Mouse (Mus musculus): ENCODE measurements around the gene Rbfox1. TPM values are rescaled to one million over a fixed set of nuclear protein-coding genes. Genes with fewer than 3 reads are reported as not detected.
A peak's percentile ranks its signal among the peaks of the same experiment; 100 is the strongest.

Gene Rbfox1
- polyA plus RNA-seq, 1 experiment from 2014 or later: 125 TPM

- no peak overlapping the region for H3K27ac ChIP-seq (replicated peaks; ENCODE audit: low read depth, low read length)
- no peaks in the 10 kb centered on the region for H3K9me3 ChIP-seq (ENCODE audit: control insufficient read depth, low read length)
- ATAC-seq (ENCODE audit: low FRiP score, low TSS enrichment): no peak
- WGBS: 40% methylated on average over 12 of the region's 12 CpGs
- DNase-seq: peak; percentile 45
- H3K36me3 ChIP-seq (ENCODE audit: control insufficient read depth, insufficient read depth, low read length): no peaks in the 10 kb centered on the region
- no peak overlapping the region for H3K4me3 ChIP-seq (replicated peaks; ENCODE audit: low read depth, low read length)
- H3K4me2 ChIP-seq (ENCODE audit: low read length): no peak overlapping the region
- H3K9ac ChIP-seq (replicated peaks; ENCODE audit: low read length): no peak overlapping the region
- H3K4me1 ChIP-seq (ENCODE audit: control insufficient read depth, insufficient read depth, low read length): peaks cover 17% of the 10 kb centered on the region
- no peaks in the 10 kb centered on the region for H3K27me3 ChIP-seq (ENCODE audit: control insufficient read depth, insufficient read depth, low read length)
These were observed 1522.9 kb downstream of the Rbfox1 start for GRCm38 (mm10) chr16:7407862-7408640.

- no peaks in the 10 kb centered on the region for H3K9me3 ChIP-seq (ENCODE audit: control insufficient read depth, low read length)
- no peak for ATAC-seq (ENCODE audit: low FRiP score, low TSS enrichment)
- peak overlapping the region; percentile 27; the same call in 1 of the 2 replicates for H3K27ac ChIP-seq (replicated peaks; ENCODE audit: low read depth, low read length)
These were observed 1534.6 kb downstream of the Rbfox1 start for GRCm38 (mm10) chr16:7419655-7420281.

GRCm38 (mm10) chr16:7425386-7426089 lies 1540.4 kb downstream of the Rbfox1 start:
- Histone ChIP-seq H3K9me3 (ENCODE audit: control insufficient read depth, low read length) (no peaks in the 10 kb centered on the region), H3K9ac (replicated peaks; ENCODE audit: low read length) (no peak overlapping the region), H3K4me3 (replicated peaks; ENCODE audit: low read depth, low read length) (no peak overlapping the region), H3K4me1 (ENCODE audit: control insufficient read depth, insufficient read depth, low read length) (no peaks in the 10 kb centered on the region), H3K4me2 (ENCODE audit: low read length) (no peak overlapping the region), H3K36me3 (ENCODE audit: control insufficient read depth, insufficient read depth, low read length) (no peaks in the 10 kb centered on the region), H3K27me3 (ENCODE audit: control insufficient read depth, insufficient read depth, low read length) (no peaks in the 10 kb centered on the region), H3K27ac (replicated peaks; ENCODE audit: low read depth, low read length) (no peak overlapping the region)
- ATAC-seq (ENCODE audit: low FRiP score, low TSS enrichment) (no peak), DNase-seq (no peak)
- 86% methylated on average over 3 of the region's 3 CpGs for WGBS

More at GRCm38 (mm10) chr16:7419655-7420281, 1534.6 kb downstream of the Rbfox1 start:
- H3K4me2 ChIP-seq (ENCODE audit: low read length): no peak overlapping the region
- no peaks in the 10 kb centered on the region for H3K27me3 ChIP-seq (ENCODE audit: control insufficient read depth, insufficient read depth, low read length)
- peak; percentile 56 for DNase-seq
- no peak overlapping the region for H3K9ac ChIP-seq (replicated peaks; ENCODE audit: low read length)
- H3K4me3 ChIP-seq (replicated peaks; ENCODE audit: low read depth, low read length): no peak overlapping the region
- 43% methylated on average over 12 of the region's 12 CpGs for WGBS
- no peaks in the 10 kb centered on the region for H3K36me3 ChIP-seq (ENCODE audit: control insufficient read depth, insufficient read depth, low read length)
- H3K4me1 ChIP-seq (ENCODE audit: control insufficient read depth, insufficient read depth, low read length): peaks cover 4% of the 10 kb centered on the region; the same call in 1 of the 2 replicates

GRCm38 (mm10) chr16:7433296-7433695 lies 1548.1 kb downstream of the Rbfox1 start:
- Histone ChIP-seq H3K36me3 (ENCODE audit: control insufficient read depth, insufficient read depth, low read length) (no peaks in the 10 kb centered on the region), H3K4me2 (ENCODE audit: low read length) (no peak overlapping the region), H3K4me1 (ENCODE audit: control insufficient read depth, insufficient read depth, low read length) (no peaks in the 10 kb centered on the region), H3K9me3 (ENCODE audit: control insufficient read depth, low read length) (no peaks in the 10 kb centered on the region), H3K9ac (replicated peaks; ENCODE audit: low read length) (no peak overlapping the region), H3K27me3 (ENCODE audit: control insufficient read depth, insufficient read depth, low read length) (no peaks in the 10 kb centered on the region), H3K27ac (replicated peaks; ENCODE audit: low read depth, low read length) (no peak overlapping the region), H3K4me3 (replicated peaks; ENCODE audit: low read depth, low read length) (no peak overlapping the region)
- DNase-seq: no peak
- 97% methylated on average over 6 of the region's 6 CpGs for WGBS
- no peak for ATAC-seq (ENCODE audit: low FRiP score, low TSS enrichment)

GRCm38 (mm10) chr16:7446791-7447290 lies 1561.7 kb downstream of the Rbfox1 start:
- WGBS: 83% methylated on average over 1 of the region's 1 CpGs
- no peaks in the 10 kb centered on the region for H3K9me3 ChIP-seq (ENCODE audit: control insufficient read depth, low read length)
- H3K4me2 ChIP-seq (ENCODE audit: low read length): no peak overlapping the region
- H3K27me3 ChIP-seq (ENCODE audit: control insufficient read depth, insufficient read depth, low read length): no peaks in the 10 kb centered on the region
- ATAC-seq (ENCODE audit: low FRiP score, low TSS enrichment): no peak
- H3K36me3 ChIP-seq (ENCODE audit: control insufficient read depth, insufficient read depth, low read length): no peaks in the 10 kb centered on the region
- H3K4me1 ChIP-seq (ENCODE audit: control insufficient read depth, insufficient read depth, low read length): no peaks in the 10 kb centered on the region
- no peak overlapping the region for H3K4me3 ChIP-seq (replicated peaks; ENCODE audit: low read depth, low read length)
- no peak overlapping the region for H3K27ac ChIP-seq (replicated peaks; ENCODE audit: low read depth, low read length)
- no peak overlapping the region for H3K9ac ChIP-seq (replicated peaks; ENCODE audit: low read length)
- DNase-seq: no peak

GRCm38 (mm10) chr16:7447718-7448649 lies 1562.8 kb downstream of the Rbfox1 start:
- Histone ChIP-seq H3K4me2 (ENCODE audit: low read length) (no peak overlapping the region), H3K9me3 (ENCODE audit: control insufficient read depth, low read length) (no peaks in the 10 kb centered on the region), H3K36me3 (ENCODE audit: control insufficient read depth, insufficient read depth, low read length) (no peaks in the 10 kb centered on the region), H3K27me3 (ENCODE audit: control insufficient read depth, insufficient read depth, low read length) (no peaks in the 10 kb centered on the region), H3K4me3 (replicated peaks; ENCODE audit: low read depth, low read length) (no peak overlapping the region), H3K27ac (replicated peaks; ENCODE audit: low read depth, low read length) (0 out of 2 replicates have a peak overlapping the region, but pooled peaks have one; percentile 2), H3K4me1 (ENCODE audit: control insufficient read depth, insufficient read depth, low read length) (no peaks in the 10 kb centered on the region), H3K9ac (replicated peaks; ENCODE audit: low read length) (no peak overlapping the region)
- ATAC-seq (ENCODE audit: low FRiP score, low TSS enrichment): no peak
- WGBS: 61% methylated on average over 8 of the region's 8 CpGs
- peak; percentile 44 for DNase-seq

GRCm38 (mm10) chr16:7451193-7451592 lies 1566.0 kb downstream of the Rbfox1 start:
- H3K9me3 ChIP-seq (ENCODE audit: control insufficient read depth, low read length): no peaks in the 10 kb centered on the region
- no peaks in the 10 kb centered on the region for H3K36me3 ChIP-seq (ENCODE audit: control insufficient read depth, insufficient read depth, low read length)
- no peak overlapping the region for H3K4me3 ChIP-seq (replicated peaks; ENCODE audit: low read depth, low read length)
- H3K4me1 ChIP-seq (ENCODE audit: control insufficient read depth, insufficient read depth, low read length): no peaks in the 10 kb centered on the region
- H3K27ac ChIP-seq (replicated peaks; ENCODE audit: low read depth, low read length): no peak overlapping the region
- no peak for DNase-seq
- no peak overlapping the region for H3K9ac ChIP-seq (replicated peaks; ENCODE audit: low read length)
- no peak for ATAC-seq (ENCODE audit: low FRiP score, low TSS enrichment)
- no peaks in the 10 kb centered on the region for H3K27me3 ChIP-seq (ENCODE audit: control insufficient read depth, insufficient read depth, low read length)
- no peak overlapping the region for H3K4me2 ChIP-seq (ENCODE audit: low read length)
- WGBS: 93% methylated on average over 3 of the region's 3 CpGs

- 54% methylated on average over 4 of the region's 4 CpGs for WGBS
- Histone ChIP-seq H3K4me2 (ENCODE audit: low read length) (no peak overlapping the region), H3K4me3 (replicated peaks; ENCODE audit: low read depth, low read length) (no peak overlapping the region), H3K9ac (replicated peaks; ENCODE audit: low read length) (no peak overlapping the region), H3K36me3 (ENCODE audit: control insufficient read depth, insufficient read depth, low read length) (no peaks in the 10 kb centered on the region), H3K9me3 (ENCODE audit: control insufficient read depth, low read length) (no peaks in the 10 kb centered on the region), H3K4me1 (ENCODE audit: control insufficient read depth, insufficient read depth, low read length) (0 out of 2 replicates have a peak, but pooled peaks cover 6% of the 10 kb centered on the region), H3K27me3 (ENCODE audit: control insufficient read depth, insufficient read depth, low read length) (no peaks in the 10 kb centered on the region), H3K27ac (replicated peaks; ENCODE audit: low read depth, low read length) (no peak overlapping the region)
- no peak for DNase-seq
- ATAC-seq (ENCODE audit: low FRiP score, low TSS enrichment): no peak
These were observed 1572.4 kb downstream of the Rbfox1 start for GRCm38 (mm10) chr16:7457571-7457970.

Data from midbrain, embryonic 14.5 days (tissue).